Mouse (Mus musculus) stomach, embryonic 16.5 days (tissue): ENCODE data around the gene Cacna1c. TPM values are rescaled to one million over a fixed set of nuclear protein-coding genes. Genes with fewer than 3 reads are reported as not detected.

ENCODE experiments used
- ATAC-seq: fragments of 200-750 bp; cut with Nextera tagmentation; 2 replicates; pipeline ENCODE4 v1.8.0; 2017; ENCODE audit warnings: moderate number of reproducible peaks, moderate TSS enrichment; ENCODE audit not compliant: insufficient read depth, low FRiP score
- H3K27ac ChIP-seq: fragments of 300-500 bp; sonication (generic); 2 replicates; pipeline ENCODE4 v1.5.1; 2014; ENCODE audit warnings: low read length
- H3K27me3 ChIP-seq: fragments of 300-500 bp; sonication (generic); 2 replicates; pipeline ENCODE4 v1.6.1; 2014; ENCODE audit warnings: low read length, control low read depth, mixed read lengths; ENCODE audit not compliant: control insufficient read depth, insufficient read depth
- H3K36me3 ChIP-seq: fragments of 300-500 bp; sonication (generic); 2 replicates; pipeline ENCODE4 v1.6.1; 2014; ENCODE audit warnings: low read length; ENCODE audit not compliant: control insufficient read depth, insufficient read depth
- H3K4me1 ChIP-seq: fragments of 300-500 bp; sonication (generic); 2 replicates; pipeline ENCODE4 v1.6.1; 2014; ENCODE audit warnings: low read length, control low read depth, mixed read lengths; ENCODE audit not compliant: control insufficient read depth, insufficient read depth
- H3K4me2 ChIP-seq: fragments of 300-500 bp; sonication (generic); 2 replicates; pipeline ENCODE4 v1.6.1; 2014; ENCODE audit warnings: low read depth, low read length, mixed read lengths
- H3K4me3 ChIP-seq: fragments of 300-500 bp; sonication (generic); replicated peaks from 2 replicates; pipeline ENCODE4 v1.5.1; 2014; ENCODE audit warnings: mild to moderate bottlenecking, low read length
- H3K9ac ChIP-seq: fragments of 300-500 bp; sonication (generic); 2 replicates; pipeline ENCODE4 v1.6.1; 2014; ENCODE audit warnings: low read length
- H3K9me3 ChIP-seq: fragments of 300-500 bp; sonication (generic); replicated peaks from 2 replicates; pipeline ENCODE4 v1.6.1; 2016; ENCODE audit warnings: low read length, control low read depth; ENCODE audit not compliant: control insufficient read depth
- WGBS: fragments of 180-500 bp; shearing (Covaris S2); extraction: QIAGEN DNeasy Blood & Tissue Kit; methylation state at CpG from one replicate; pipeline ENCODE4 v1.1.7; 2014; 5-methylcytosine and 5-hydroxymethylcytosine counted together
- polyA plus RNA-seq: library from polyadenylated mRNA; unstranded; fragments of >200 nt; fragmentation: Nextera tagmentation; extraction: Ambion mirVana; gene quantifications from 2 replicates; pipeline ENCODE4 v1.2.1, GENCODE M21; 2015

Cacna1c gene
- polyA plus RNA-seq, 1 experiment from 2014 or later: 4.3 TPM

DNA sequence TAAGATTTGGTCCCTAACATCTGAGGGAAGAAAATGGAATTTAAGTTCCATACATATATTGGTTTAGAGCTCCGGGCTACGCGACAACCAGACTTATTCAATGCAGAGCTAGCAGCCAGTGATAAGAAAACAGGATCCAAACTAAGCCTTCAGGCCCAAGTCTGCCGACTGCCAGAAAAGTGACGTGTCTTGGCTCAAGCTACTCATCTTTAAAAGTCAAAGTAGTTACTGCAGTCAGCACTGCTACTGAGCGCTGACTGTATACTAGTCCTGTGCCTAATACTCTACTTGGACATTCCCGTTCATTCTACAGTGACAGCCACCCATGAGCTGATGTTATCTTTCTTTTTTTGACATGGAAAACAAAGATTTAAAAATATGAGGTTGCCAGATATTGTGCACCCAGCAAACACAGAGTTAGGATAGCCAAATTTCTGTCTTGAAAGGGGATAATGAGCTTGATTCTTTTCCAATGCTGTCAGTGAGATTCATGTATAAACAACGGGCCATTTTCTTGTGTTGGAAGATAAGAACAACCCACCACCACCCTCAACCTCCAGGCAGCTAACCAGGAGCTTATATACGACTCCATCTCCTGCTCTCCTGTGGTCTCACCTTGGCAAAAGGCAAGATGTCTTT, 456.1 kb downstream of the Cacna1c start:
- H3K27me3 ChIP-seq: no peaks in the 10 kb centered on the region
- 63% methylated on average over 9 of the region's 9 CpGs for WGBS
- ATAC-seq: no peak
- no peaks in the 10 kb centered on the region for H3K36me3 ChIP-seq
- H3K4me2 ChIP-seq: no peak overlapping the region
- H3K9me3 ChIP-seq: no peaks in the 10 kb centered on the region
- no peak overlapping the region for H3K4me3 ChIP-seq
- H3K9ac ChIP-seq: no peak overlapping the region
- no peaks in the 10 kb centered on the region for H3K4me1 ChIP-seq
- no peak overlapping the region for H3K27ac ChIP-seq

DNA sequence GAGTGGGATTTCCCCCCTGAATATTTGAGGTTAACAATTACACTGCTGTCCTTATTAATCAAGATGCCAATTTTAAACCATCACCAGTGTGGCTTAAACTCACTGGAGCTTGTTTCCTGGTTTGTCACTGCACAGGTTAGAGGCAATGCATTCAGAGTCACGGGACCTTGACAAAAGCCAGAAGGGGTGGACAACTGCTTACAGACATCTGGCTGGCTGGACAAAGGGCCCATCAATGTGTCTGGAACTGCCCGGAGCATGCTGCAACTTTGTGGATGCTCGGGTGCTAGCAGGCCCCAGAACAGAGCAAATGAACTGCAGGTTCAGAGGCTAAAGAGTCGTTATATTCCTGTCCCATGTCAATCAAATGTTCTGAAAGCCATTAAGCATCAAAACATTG, 456.9 kb downstream of the Cacna1c start:
- no peaks in the 10 kb centered on the region for H3K36me3 ChIP-seq
- H3K9me3 ChIP-seq: no peaks in the 10 kb centered on the region
- H3K4me1 ChIP-seq: no peaks in the 10 kb centered on the region
- ATAC-seq: no peak
- no peak overlapping the region for H3K9ac ChIP-seq
- no peaks in the 10 kb centered on the region for H3K27me3 ChIP-seq
- WGBS: 68% methylated on average over 4 of the region's 4 CpGs
- no peak overlapping the region for H3K4me2 ChIP-seq
- no peak overlapping the region for H3K27ac ChIP-seq
- no peak overlapping the region for H3K4me3 ChIP-seq

DNA sequence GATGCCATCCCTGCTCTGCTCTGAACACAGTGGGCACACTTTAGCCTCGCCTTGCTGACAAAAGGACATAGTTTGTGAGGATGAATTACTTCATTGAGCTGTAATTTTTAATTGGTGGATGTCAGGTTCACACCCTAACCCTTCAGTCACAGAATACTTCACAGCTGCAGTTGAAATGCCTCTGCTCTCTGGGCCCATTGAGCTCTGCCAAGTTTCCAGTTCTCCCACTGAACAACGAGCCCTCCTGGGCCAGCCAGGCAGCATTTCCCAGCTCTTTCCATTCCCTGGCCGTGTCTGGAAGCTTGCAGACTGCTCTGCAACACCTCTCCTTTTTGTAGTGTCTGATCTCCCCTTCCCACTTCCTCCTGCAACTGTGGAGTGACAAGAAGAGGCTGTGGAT, 457.6 kb downstream of the Cacna1c start:
- Histone ChIP-seq H3K4me2 (no peak overlapping the region), H3K9ac (no peak overlapping the region), H3K4me1 (no peaks in the 10 kb centered on the region), H3K27me3 (no peaks in the 10 kb centered on the region), H3K9me3 (no peaks in the 10 kb centered on the region), H3K36me3 (no peaks in the 10 kb centered on the region), H3K27ac (no peak overlapping the region), H3K4me3 (no peak overlapping the region)
- ATAC-seq: no peak
- 49% methylated on average over 3 of the region's 3 CpGs for WGBS

DNA sequence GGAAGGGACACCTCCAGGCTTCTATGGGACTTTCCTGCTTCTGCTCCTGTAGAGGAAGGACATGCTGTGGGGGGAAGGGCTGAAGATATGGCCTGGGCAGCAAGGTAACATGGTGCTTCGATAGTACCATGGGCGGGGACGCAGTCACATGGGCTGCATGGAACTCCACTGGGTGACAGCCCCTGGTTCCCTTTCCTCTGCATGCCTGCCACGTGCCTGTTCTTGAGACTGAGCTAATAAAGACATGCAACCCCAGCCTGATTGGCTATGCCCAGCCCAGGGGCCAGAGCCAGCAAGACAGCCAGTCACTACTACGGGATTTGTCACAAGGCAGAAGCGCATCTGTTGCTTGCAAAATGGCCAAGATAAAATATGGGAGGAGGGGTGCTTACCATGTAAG, 459.1 kb downstream of the Cacna1c start:
- no peaks in the 10 kb centered on the region for H3K4me1 ChIP-seq
- H3K4me3 ChIP-seq: no peak overlapping the region
- no peak overlapping the region for H3K4me2 ChIP-seq
- H3K27ac ChIP-seq: no peak overlapping the region
- WGBS: 67% methylated on average over 6 of the region's 6 CpGs
- peak; percentile 37; the same call in 1 of the 2 replicates for ATAC-seq
- no peaks in the 10 kb centered on the region for H3K36me3 ChIP-seq
- no peaks in the 10 kb centered on the region for H3K27me3 ChIP-seq
- H3K9ac ChIP-seq: no peak overlapping the region
- H3K9me3 ChIP-seq: no peaks in the 10 kb centered on the region

DNA sequence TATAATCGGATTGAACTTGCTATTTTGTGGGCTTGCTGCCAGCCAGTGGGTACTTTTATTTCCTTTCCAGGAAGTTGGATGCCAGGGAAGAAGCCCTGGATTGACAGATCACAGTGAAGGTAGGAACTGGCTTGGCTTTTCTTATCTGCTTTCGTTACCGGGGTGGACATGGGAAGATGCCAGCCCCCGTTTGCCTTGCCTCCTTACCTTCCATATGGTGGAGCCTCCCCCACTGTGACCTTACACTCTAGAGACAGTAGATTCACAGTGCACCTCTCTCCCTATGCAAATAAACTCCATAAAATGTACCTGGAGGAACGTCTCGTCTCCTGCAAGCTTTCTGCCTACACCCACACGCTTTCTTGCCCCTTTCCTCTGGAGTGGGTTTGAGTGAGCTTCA, 459.7 kb downstream of the Cacna1c start:
- H3K9ac ChIP-seq: no peak overlapping the region
- 72% methylated on average over 7 of the region's 7 CpGs for WGBS
- ATAC-seq: no peak
- H3K27ac ChIP-seq: 0 out of 2 replicates have a peak overlapping the region, but pooled peaks have one; percentile 1
- H3K27me3 ChIP-seq: no peaks in the 10 kb centered on the region
- H3K9me3 ChIP-seq: no peaks in the 10 kb centered on the region
- H3K36me3 ChIP-seq: no peaks in the 10 kb centered on the region
- H3K4me1 ChIP-seq: no peaks in the 10 kb centered on the region
- H3K4me3 ChIP-seq: no peak overlapping the region
- no peak overlapping the region for H3K4me2 ChIP-seq

DNA sequence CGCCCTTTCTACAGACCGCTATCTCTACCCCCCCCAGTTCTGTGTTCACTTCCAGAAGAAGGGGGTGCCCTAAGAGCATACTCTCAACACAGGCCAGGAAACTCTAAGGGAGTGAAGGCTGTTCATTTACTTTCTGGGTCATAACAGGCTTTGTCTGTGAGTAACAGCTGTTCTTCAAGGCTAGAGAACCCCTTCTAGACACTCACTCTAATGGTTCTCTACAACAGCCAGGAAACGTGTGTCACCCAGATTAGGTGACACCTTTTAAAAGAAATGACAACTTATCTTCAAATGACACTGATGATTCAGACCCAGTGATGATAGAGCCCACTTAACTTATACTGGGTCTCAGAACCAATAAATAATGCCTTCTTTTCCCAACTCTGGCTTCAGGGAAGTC, 461.1 kb downstream of the Cacna1c start:
- H3K4me1 ChIP-seq: no peaks in the 10 kb centered on the region
- WGBS: 87% methylated on average over 3 of the region's 3 CpGs
- no peaks in the 10 kb centered on the region for H3K36me3 ChIP-seq
- H3K9me3 ChIP-seq: no peaks in the 10 kb centered on the region
- H3K4me2 ChIP-seq: no peak overlapping the region
- no peaks in the 10 kb centered on the region for H3K27me3 ChIP-seq
- no peak for ATAC-seq
- H3K9ac ChIP-seq: no peak overlapping the region
- H3K4me3 ChIP-seq: no peak overlapping the region
- no peak overlapping the region for H3K27ac ChIP-seq

DNA sequence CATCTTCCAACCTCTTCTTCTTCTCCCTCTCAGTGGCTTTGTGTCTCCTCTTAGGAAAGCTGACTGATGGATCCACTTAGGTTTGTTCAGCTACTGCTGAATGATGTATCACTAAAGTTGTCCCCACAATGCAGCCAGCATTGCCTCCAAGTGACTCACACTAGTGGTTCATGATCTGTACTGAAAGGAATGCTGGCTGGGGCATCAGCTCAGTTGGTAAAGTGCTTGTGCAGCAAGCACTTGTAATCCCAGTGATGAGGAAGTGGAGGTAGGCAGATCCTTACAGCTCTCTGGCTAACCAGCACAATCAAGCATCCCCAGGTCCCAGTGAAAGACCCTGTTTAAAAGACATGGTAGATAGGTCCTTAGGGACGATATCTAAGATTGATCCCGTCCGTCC, 464.3 kb downstream of the Cacna1c start:
- H3K9ac ChIP-seq: no peak overlapping the region
- no peak overlapping the region for H3K4me3 ChIP-seq
- 97% methylated on average over 3 of the region's 3 CpGs for WGBS
- H3K27me3 ChIP-seq: no peaks in the 10 kb centered on the region
- no peak overlapping the region for H3K4me2 ChIP-seq
- H3K4me1 ChIP-seq: no peaks in the 10 kb centered on the region
- no peaks in the 10 kb centered on the region for H3K36me3 ChIP-seq
- ATAC-seq: no peak
- H3K27ac ChIP-seq: no peak overlapping the region
- H3K9me3 ChIP-seq: 0 out of 2 replicates have a peak, but pooled peaks cover 3% of the 10 kb centered on the region

DNA sequence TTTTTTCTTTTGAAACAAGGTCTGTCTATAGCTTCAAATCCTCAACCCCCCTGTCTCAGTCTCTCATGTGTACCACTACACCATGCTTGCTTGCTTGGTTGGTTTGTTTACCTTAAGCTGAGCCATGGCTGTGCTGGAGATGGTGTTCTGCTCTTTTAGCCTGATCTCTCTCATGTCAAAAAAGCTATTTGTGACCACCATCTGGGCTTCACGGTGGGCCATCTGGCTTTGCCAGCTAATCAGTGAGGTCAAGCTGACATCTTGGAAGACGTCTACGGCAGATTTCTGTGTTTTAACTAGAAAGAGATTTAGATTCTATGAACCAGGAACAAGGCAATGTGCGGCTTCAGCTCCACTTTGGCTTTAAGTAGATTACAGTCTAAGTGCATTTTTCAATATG, 471.3 kb downstream of the Cacna1c start:
- no peak overlapping the region for H3K9ac ChIP-seq
- WGBS: 48% methylated on average over 4 of the region's 4 CpGs
- H3K4me2 ChIP-seq: no peak overlapping the region
- no peak overlapping the region for H3K27ac ChIP-seq
- H3K4me3 ChIP-seq: no peak overlapping the region
- no peaks in the 10 kb centered on the region for H3K36me3 ChIP-seq
- H3K27me3 ChIP-seq: no peaks in the 10 kb centered on the region
- no peaks in the 10 kb centered on the region for H3K4me1 ChIP-seq
- 0 out of 2 replicates have a peak, but pooled peaks cover 1% of the 10 kb centered on the region for H3K9me3 ChIP-seq
- ATAC-seq: no peak

DNA sequence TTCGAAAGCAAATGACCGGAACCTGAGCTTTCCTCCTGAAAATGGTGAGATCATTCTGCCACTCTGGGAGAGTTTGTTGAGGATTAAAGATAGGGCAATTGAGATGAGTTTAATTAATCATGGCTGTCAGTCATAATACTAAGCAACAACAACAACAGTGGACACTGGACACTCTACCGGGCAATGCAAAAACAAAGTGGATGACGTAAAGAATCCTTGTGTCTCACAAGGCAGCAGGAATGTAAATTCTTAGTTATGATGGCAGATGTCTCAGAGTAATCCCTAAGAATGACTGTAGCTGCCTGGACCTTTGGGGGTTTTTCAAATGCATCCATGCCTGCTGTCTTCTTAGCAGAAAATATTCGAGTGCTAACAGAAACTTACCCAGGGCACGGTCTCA, 471.8 kb downstream of the Cacna1c start:
- 73% methylated on average over 6 of the region's 6 CpGs for WGBS
- Histone ChIP-seq H3K4me2 (no peak overlapping the region), H3K4me1 (no peaks in the 10 kb centered on the region), H3K27me3 (no peaks in the 10 kb centered on the region), H3K36me3 (no peaks in the 10 kb centered on the region), H3K4me3 (no peak overlapping the region), H3K9me3 (no peaks in the 10 kb centered on the region), H3K27ac (no peak overlapping the region), H3K9ac (no peak overlapping the region)
- no peak for ATAC-seq
